Mouse (Mus musculus): ENCODE data around the gene Tmc3.

GRCm38 (mm10) chr7:83598997-83599912, 14.5 kb downstream of the Tmc3 start:
- TF ChIP-seq CTCF (IDR thresholded peaks at IDR 0.05; ENCODE audit: extremely low read depth, insufficient read length, insufficient replicate concordance, low read depth, low read length) = no peak
- no peak for TF ChIP-seq POLR2A (IDR thresholded peaks at IDR 0.05; ENCODE audit: low read depth, low read length)

All from small intestine, adult 2 months (tissue).